Mouse (Mus musculus): ENCODE measurements around the gene Sec14l2. TPM values are rescaled to one million over a fixed set of nuclear protein-coding genes. Genes with fewer than 3 reads are reported as not detected.

Sec14l2 gene
- total RNA-seq, 1 experiment from 2014 or later = 27.0 TPM

DNA sequence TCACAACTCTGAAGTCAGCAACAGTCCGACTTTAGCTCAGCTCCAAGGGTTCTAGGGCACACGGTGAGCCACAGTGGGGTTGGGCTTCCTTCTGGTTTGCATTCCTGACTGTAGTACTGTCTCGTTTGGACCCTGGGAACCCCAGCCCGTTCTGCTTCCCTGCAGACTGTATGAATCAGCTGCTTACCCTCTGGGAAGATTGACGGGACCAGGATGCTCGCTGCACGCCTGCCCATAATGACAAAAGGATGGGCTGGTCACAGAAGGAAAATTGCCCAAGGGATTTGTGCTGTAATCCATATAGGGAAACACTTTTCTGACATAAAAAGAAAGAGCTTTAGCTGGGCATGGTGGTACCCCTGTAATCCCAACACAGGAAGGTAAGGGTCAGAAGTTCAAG lies 24.4 kb downstream of the Sec14l2 start:
- DNase-seq = no peak

DNA sequence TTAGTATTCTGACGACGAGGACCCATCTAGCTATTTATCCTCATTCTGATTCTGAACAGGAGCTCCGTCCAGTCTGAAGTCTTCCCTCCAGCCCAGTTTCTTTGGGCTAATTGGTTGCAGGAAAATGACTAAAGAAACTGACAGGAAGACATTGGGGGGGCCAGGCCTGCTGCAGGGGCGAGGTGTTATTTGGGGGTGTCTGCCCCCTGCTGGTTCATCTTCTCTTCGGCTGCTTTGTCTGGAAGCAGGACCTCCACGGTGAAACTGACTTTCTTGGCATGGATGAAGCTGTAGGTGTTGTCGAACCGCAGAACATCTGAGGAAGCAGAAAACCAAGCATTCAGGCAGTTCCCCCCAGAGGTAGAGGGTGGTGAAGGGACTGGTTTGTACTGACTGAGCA lies 25.1 kb downstream of the Sec14l2 start:
- no peak for DNase-seq

DNA sequence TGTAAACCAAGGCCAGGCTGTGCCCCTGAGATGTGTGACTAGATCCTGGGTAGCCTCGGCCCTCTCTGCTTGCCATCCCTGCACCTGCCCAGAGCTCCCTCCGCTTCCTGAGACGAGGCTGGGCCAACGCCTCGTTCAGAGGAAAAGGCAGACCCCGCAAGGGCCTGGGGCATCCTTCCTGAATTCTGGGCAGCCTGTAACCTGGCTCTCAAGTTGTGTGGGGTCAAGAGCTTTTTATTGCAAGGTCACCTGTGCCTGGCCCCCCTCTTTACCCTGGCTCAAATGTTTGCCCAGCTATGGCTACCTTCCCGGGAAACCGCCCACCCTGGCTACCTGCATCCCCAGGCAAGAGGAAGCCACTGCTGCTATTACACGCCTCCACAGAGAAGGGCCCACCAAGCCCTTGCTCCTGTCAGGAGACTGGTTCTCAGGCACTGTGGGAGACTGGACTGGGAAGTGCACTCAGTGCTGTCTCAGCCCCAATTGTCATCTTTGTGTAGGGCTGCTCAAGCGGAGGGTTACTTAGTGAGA lies 26.1 kb downstream of the Sec14l2 start:
- peak; percentile 35 for DNase-seq

- peak; percentile 99 for DNase-seq
Measured at GRCm38 (mm10) chr11:4096054-4096984, 26.9 kb downstream of the Sec14l2 start.

DNA sequence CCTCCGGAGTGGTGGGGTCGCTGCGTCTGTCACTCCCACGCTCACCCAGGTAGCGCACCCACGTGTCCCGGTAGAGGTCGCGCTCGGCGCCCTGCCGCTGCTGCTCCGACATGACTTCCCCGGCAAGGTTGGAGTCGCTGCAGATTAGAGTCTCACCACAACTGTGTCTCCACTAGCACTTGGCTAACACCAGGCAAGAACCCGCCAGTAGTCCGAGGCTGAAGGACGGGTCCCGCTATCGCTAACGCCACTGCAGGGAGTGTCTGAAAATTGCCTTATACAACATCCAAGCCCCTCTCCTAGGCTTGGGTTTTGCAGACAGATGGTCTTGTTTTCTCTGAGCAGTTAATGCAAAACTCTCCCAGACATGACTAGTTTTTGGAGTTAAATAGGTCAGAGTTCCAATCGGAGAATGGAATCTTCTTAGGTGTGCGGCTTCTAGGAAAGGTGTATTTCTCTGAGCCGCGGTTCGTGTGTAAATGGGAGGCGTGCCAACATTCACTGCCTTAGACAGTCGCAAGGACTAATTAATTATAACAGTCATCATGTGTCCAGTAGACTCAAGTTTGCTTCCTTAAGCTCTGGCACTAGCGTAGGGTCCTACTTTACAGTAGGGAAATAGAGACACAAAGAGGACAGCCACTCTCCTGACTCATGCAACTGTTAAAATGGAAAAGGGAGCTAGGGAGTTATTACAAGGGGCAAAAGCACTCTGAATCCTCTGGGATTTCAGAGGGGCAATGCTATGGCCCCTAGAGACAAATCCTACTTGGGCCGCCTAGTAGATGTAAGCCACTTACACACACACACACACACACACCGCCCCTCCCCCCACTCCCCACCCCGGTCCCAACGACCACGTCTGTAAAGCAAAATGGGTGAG lies 27.8 kb downstream of the Sec14l2 start, which contains the start of gene Mtfp1:
Gene Mtfp1 (minus strand): TSS at position 275 of the 883 bp plus-strand sequence.
- peak; percentile 73 for DNase-seq

DNA sequence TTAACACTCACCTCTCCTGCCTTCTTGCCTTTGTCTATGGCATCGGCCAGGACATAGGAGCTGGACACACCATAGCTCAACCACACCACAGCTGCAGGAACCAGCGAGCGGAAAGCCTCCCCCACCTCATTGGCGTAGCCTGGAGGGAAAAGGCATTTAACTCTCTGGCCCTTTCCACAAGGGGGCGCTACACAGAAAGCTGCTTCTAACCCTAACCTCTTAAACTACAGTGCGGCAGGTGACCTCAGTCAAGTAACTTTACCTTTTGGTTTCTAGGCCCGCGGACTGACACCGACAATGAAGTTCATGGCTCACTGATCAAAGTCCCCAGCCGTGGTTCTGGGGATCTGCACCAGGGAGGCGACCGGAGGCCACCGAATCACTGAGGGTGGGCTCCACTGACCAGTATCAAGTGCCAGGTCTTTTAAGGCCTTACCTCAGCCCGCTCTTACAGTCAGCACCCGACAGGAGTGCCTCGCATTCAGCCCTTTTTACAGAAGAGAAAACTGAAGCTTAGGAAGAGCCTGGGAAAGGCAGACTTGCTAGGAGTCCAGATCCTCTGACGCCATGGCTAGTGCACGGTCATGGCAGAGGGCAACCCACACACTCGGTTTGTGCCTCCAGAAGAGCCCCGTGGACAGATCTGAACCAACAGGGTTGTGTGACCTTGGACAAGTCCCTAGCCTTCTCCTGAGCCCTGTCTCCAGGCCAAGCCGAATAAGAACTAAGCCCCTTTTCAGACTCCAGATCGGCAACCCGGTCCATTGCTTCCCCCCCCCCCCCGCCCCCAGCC lies 28.6 kb downstream of the Sec14l2 start:
- DNase-seq = peak; percentile 86

DNA sequence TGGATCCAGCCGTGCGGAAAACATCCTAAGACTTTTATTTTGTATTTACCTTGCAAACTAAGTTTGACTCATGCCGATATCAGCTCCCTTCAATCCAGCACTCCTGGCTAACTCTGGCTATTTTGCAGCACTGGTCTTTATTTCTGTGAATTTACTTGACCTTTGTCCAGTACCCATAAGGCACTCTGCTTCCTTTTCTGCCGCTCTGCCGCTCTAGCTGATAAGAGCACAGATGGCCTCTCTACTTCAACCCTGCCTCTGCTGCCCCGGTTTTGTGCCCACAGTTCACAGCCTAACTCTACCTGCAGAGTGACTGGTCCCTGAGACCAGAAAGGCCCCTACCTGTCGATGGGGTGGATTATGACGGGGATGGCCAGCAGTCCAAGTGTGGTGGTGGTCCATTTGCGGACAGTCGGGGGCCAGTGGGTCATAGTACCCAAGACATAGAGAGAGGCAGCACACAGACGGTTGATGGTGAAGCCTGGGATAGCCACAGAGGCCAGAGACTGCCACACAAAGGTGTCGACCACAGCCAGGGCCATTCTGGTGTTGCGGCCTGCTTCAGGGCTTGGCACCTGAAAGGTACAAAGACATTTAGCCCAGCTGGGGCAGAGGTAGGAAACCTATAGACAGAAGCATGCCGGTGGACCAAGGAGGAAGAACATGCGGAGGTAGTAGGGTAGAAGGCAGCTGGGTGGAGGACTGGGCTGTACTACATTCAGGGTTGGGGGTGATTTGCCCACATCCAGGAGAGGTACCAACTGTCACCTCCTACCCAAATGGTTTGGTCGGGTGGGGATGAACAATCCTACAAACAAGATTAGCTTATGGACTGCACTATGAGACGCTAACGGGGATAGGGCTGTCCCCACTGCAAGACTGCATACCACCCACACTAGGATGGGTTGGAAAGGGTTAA lies 29.5 kb downstream of the Sec14l2 start:
- no peak for DNase-seq

DNA sequence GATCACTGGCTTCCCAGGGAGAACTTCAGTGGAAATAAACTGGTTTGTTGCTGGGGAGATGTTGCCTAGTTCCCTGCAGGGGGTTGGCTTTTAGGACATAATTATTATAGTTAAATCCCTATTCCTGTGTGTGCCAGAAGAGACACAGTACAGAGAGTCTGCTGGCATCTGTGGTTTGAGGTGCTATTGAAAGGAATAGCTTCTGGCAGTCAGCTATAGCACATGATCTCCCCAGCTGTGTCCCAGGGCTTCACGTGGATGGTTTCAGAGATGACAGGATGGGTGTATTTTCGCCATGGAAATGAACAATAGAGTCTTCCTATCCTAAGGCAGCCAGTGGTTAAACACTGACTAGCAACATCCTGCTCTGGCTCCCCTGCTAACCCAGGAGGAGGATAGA lies 35.9 kb downstream of the Sec14l2 start:
- no peak for DNase-seq

- DNase-seq = no peak
Measured at GRCm38 (mm10) chr11:4086246-4086645, 37.0 kb downstream of the Sec14l2 start.

DNA sequence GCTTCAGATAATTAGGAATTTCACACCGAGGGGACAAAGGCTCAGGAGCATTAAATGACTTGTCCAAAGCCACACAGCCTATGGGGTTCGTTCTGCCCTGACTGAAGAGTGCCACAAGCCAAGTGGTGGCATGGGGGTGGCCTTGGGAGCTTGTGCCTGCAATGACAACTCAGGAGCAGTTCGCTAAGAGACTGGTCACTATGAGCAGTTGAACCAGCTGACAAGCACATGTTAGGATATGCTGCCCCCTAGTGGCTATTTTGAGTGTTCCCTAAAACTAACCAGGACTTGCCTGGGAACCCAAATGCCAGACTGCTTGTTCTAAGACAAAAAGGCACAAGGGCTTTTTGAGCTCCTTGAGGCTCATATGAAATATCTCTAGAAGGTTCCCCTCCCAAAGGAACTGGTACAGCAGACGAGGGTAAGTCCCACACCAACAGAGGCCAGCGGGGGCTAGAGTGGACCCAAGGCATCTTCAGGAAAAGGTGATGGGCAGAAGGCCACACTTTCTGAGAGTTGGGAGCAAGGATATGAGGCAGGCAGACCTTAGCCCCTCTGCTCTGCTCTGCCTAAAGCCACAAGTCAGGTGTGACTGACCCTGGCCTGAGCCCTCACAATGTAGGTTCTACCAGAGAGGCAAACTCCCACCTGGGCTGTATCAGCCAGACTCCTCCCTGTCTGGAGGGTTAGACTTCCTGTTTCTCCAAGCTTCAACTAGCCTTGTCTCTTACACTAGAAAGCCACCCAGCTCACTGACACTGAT lies 39.7 kb downstream of the Sec14l2 start:
- DNase-seq = peak; percentile 77

GRCm38 (mm10) chr11:4080219-4080618 lies 43.0 kb downstream of the Sec14l2 start:
- peak; percentile 72 for DNase-seq

DNA sequence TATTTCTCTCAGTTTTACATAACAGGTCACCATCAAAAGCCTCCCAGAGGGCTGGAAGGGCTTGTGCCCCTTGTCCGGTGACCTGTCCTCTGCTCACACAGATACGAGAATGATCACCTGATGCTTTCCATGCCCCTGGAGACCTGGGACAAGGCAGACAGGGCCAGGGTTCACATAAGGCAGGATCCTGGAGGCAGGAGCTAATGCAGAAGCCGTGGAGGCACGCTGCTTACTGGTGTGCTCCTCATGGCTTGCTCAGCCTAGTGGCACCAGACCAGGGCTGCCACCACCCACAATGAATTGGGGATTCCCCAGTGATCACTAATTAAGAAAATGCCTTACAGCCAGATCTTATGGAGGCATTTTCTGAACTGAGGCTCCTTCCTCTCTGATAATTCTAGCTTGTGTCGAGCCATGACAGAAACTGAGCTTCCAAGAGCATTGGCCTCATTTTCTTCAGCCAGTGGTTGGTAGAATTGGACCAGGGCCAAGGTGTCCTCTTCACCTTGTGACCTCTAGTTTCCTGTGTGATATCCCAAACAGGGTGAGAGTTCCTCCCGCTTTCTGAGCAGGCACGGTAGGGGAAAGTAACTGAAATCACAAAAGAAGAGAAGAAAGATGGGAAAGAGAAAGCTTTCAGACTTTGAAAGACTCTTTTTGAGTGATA lies 44.8 kb downstream of the Sec14l2 start:
- DNase-seq = no peak

DNA sequence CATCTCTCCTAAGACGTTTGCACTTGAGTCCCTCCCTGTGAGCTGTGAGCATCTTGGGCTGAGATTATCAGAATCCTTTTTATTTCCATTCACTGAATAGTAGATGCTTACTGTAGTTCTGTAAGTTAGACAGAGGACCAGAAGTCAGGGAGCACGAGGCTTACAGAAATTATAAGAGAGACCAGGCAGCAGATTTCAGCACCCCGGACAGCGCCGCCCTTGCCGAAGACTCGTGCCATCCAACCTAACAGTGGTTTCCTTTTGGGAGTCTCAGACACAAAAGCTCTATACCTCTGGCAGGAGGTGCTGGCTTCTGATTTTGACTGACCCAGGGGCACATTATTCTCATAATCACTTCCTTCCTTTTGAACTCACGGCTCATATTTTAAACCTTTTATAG lies 46.6 kb downstream of the Sec14l2 start:
- DNase-seq = peak; percentile 83

DNA sequence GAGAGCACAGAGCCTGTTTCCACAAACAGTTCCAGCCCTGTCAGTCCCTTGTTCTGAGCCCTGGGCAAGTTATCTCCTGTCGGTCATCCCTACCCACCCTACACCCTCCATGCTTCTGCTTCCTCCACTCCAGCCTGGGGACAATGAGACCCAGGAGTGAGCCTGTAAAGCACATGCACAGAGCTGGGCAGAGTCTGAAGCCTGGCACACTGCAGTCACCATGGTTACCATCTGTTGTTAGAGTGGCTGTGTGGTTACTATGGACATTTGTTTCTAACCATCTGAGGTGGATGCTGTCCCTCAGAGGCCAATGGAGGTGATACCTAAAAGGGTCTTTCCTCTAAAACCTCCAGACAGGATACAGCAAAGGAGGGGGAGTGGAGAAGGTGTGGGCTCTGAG lies 53.6 kb downstream of the Sec14l2 start:
- DNase-seq = no peak

DNA sequence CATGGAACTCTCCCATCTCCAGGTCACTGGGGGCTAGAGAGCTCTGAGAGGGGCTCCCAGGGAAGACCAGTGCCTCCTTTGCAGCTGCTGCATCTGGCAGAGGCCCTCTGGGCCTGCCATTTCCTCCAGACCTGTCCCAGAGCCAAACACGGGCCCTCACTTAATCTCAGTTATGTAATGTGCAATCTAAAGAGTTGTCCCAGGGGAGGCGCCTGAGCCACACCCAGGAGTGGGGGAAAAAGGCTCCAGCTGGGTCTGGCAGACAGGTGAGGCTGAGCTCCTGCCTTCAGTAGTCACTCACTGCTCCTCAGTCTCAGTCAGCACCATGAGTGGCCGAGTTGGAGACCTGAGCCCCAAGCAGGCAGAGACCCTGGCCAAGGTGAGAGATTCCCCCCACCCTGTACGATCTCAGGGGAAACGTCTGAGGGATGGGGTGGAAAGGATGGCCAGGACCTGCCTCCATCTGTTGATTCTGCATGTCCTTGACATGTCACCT lies 58.5 kb downstream of the Sec14l2 start, which contains the start of gene Sec14l3:
Gene Sec14l3 (plus strand): TSS at position 215 of the 496 bp plus-strand sequence.
- no peak for DNase-seq

DNA sequence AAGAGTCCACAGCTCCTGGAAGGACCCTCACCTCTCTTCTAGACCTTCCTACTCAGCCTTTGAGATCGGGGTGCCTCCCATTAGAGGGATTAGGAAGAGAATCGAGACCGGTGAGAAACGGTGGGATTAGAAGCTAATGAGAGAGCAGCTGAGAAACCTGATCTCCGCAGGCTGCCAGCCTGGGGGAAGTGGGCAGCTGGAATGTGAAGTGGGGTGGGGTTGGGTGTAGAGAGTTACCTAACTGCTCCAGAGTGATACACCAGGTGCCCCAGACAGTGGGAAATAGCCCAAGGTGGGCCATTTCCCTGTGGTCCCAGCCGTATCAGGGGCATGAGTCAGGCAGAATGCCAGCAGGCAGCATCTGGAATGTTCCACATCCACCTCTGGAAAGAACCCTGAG lies 60.2 kb downstream of the Sec14l2 start:
- no peak for DNase-seq

DNA sequence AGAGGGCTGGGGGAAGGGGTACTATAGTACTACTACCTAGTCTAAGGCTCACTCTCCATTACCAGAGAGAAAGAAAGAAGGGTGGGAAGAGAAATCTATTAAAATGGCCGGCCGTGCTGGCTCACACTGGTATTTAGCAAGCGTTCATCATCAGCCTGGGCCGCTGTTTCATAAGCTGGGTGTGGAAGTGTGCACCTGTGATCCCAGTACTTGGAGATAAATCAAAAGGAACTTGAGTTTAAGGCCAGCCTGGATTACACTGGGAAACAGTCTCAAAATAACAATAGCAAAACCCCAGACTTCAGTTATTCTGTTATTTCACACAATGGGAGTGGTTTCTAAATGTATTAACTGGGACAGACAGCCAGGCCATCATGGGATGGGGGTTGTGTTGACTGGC lies 60.7 kb downstream of the Sec14l2 start:
- no peak for DNase-seq

DNA sequence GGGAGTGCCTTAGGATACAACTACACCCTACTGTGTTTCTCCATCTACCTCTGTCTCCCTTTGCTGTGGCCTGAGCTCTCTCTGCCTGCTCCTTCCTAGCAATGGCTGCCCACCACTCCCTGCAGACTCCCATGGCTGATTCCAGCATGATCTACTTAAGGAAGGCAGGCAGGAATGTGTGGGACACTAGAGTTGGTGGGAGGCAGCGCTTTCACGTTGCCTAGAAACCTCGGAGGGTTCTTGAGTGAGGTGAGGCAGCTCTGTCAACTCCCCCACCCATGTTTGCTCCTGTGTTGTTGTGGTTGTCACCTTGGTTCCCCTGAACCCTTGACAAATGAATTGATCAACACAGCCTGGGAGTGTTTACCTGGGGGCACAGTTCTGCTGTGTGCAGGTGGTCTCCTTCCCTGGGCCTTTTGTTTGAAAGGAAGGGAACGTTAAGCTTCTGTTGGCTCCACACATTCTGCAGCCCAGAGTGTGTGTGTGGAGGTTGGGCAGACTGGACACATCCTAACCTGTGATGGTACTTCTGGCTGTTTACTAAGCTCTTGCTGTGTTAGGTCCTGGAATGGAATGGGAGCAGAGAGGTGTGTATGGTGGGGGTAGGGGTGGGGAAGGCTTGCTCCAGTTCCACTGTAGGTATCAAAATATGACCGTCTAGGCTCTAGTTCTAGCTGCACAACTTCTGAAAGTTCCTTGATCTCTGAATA lies 62.2 kb downstream of the Sec14l2 start:
- no peak for DNase-seq
